Comparison of ENCODE assay signal across 8 mouse cellular contexts in genomic region chr2:153290938-153291928, GRCm38 (mm10). TPM values are rescaled to one million over a fixed set of nuclear protein-coding genes. Genes with fewer than 3 reads are reported as not detected.
DNase-seq lines count a peak whose midpoint lies in the region; ATAC-seq lines count a peak whose summit lies in the region.

TSS of gene Kif3b (plus strand) at chr2:153291413.

- H3K4me1 ChIP-seq in hindbrain, embryonic 15.5 days (replicated peaks), result peaks cover 26% of the 10 kb centered on the region

- peak within 1 kb of the TSS; percentile 90 for H3K9ac ChIP-seq in hindbrain, embryonic 15.5 days

- peak within 1 kb of the TSS; percentile 67 for H3K27ac ChIP-seq in hindbrain, embryonic 15.5 days (replicated peaks)

- H3K9me3 ChIP-seq in hindbrain, embryonic 15.5 days, result no peaks in the 10 kb centered on the region

- peak within 1 kb of the TSS; percentile 72 for H3K4me2 ChIP-seq in hindbrain, embryonic 15.5 days

- ATAC-seq in hindbrain, embryonic 15.5 days (ENCODE audit: low FRiP score, low read depth), result peak; percentile 95

- H3K27me3 ChIP-seq in hindbrain, embryonic 15.5 days, result no peaks in the 10 kb centered on the region

- peak within 1 kb of the TSS; percentile 82 for H3K4me3 ChIP-seq in hindbrain, embryonic 15.5 days

- no peaks in the 10 kb centered on the region for H3K36me3 ChIP-seq in hindbrain, embryonic 15.5 days

- peak; percentile 92 for DNase-seq in R1 (ENCODE audit: low read depth, low spot score)
- DNase-seq in cerebellum, postnatal 25 days, result peak; percentile 86 to 90
- peak; percentile 84 to 89 for DNase-seq in frontal cortex, postnatal 36 days (ENCODE audit: low spot score in 2 of 2)
- peak; percentile 82 for DNase-seq in left cerebral cortex, adult 11 months (ENCODE audit: low spot score)
- peak; percentile 92 for DNase-seq in lung, postnatal 4 days
- DNase-seq in retina, postnatal 7 days (ENCODE audit: low read depth, low spot score), result peak; percentile 78
- peak; percentile 64 for DNase-seq in urinary bladder, adult 2 months (ENCODE audit: low spot score)

- under 1% methylated on average over 62 of the region's 63 CpGs for WGBS in hindbrain, embryonic 15.5 days

RNA-seq across cellular contexts. Expression of gene Kif3b, which starts in this region (rescaled TPM):
- 22.8 and 23.1 TPM in 2 replicates for polyA plus RNA-seq in hindbrain, embryonic 15.5 days (2015; fragmentation: Nextera tagmentation; extraction: Ambion mirVana)
- 14.5 TPM in 2 replicates for polyA plus RNA-seq in urinary bladder, adult 2 months (2012; rRNA removed)

Comparison
In these comparisons a context has a peak if more than half of its experiments do, and no peak if none do; other contexts are left out.
1. Peak in every context shown above with its lines: DNase-seq, ATAC-seq, H3K4me3 ChIP-seq and H3K27ac ChIP-seq.